Mouse (Mus musculus) C2C12 (cell line): ENCODE results near the gene Lhfpl1.

Experiments
- CTCF ChIP-seq: IDR thresholded peaks from one replicate; pipeline ENCODE4 v1.5.1; 2011; ENCODE audit not compliant: control insufficient read depth, insufficient read depth, insufficient read length
- MYOD1 ChIP-seq: IDR thresholded peaks from one replicate; pipeline ENCODE4 v1.6.1; 2011; ENCODE audit warnings: low read depth; ENCODE audit not compliant: control insufficient read depth, insufficient read length
- MYOG ChIP-seq: IDR thresholded peaks from one replicate; pipeline ENCODE4 v1.6.1; 2011; ENCODE audit not compliant: control insufficient read depth, insufficient read length; ENCODE audit errors: extremely low read depth
- USF1 ChIP-seq: IDR thresholded peaks from one replicate; pipeline ENCODE4 v1.6.1; 2011; ENCODE audit warnings: low read depth, mild to moderate bottlenecking, control low read depth, moderate library complexity

GRCm38 (mm10) chrX:145308555-145308954 lies 40.3 kb downstream of the Lhfpl1 start:
- TF ChIP-seq CTCF (no peak), USF1 (no peak), MYOD1 (no peak), MYOG (no peak)
